Mouse (Mus musculus): Measurements from ENCODE around the gene Dnmt3c.
"Not testable (repeated sequence)": the region's sequence is repeated elsewhere in the genome, so short reads cannot be mapped to it uniquely, and the experiment has no call there.

- TF ChIP-seq CTCF (IDR thresholded peaks at IDR 0.05; ENCODE audit: insufficient read depth, low read length); POLR2A (IDR thresholded peaks at IDR 0.05; ENCODE audit: borderline replicate concordance, extremely low read depth, low read depth, low read length): not testable (repeated sequence)
Observed at GRCm38 (mm10) chr2:153717861-153718260, 21.4 kb downstream of the Dnmt3c start.
